Mouse (Mus musculus): Measurements from ENCODE around the gene Pate3. TPM values are rescaled to one million over a fixed set of nuclear protein-coding genes. Genes with fewer than 3 reads are reported as not detected.

Pate3 gene
- 0.52 TPM for polyA plus RNA-seq (2014; fragmentation: Illumina TruSeq; extraction: RNeasy Lipid Tissue Mini Kit (QIAGEN cat#74804); ENCODE audit: low read depth, low replicate concordance)

DNA sequence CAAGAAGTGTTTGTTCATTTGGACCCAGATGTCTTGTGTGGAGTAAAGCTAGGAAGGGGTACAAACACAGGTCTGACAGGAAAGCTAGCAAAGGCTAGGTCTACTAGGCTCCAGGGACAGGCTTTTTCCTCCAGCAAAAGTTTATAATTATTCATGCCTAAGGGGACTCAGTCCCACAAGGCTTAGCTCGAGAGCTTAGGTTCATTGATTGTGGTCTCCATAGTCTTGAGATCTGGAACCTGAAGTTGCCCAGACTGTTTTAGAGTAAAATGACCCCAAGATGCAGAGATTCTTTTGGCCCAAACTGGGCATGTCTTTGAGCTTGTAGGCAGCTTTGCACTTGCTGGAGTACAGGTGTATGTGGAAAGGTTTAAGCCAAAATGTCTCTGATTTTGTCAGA, at the start of gene Pate3:
Gene Pate3 (minus strand): TSS at position 101 of the 400 bp plus-strand sequence.

DNA sequence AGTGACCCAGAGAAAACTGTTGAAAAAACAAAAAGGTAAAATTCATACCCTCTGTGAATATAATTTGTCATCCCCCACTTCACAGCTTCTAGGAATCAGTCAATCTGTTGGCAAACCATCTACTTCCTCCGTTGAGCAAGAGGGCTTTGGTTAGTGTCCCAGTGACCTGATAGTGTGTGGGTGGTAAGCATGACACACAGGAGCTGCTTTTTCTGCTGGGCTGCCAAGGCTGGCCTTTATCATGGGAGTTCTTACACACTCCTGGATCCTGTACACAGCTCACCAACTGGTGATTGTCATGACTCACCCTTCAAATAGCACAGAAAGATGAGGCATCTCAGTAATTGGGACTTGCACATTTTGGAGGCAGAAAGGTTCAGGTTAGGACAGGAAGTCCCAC, 39.0 kb upstream of the Pate3 start, which contains the start of gene Pate1:
Gene Pate1 (minus strand): TSS at position 378 of the 400 bp plus-strand sequence.

DNA sequence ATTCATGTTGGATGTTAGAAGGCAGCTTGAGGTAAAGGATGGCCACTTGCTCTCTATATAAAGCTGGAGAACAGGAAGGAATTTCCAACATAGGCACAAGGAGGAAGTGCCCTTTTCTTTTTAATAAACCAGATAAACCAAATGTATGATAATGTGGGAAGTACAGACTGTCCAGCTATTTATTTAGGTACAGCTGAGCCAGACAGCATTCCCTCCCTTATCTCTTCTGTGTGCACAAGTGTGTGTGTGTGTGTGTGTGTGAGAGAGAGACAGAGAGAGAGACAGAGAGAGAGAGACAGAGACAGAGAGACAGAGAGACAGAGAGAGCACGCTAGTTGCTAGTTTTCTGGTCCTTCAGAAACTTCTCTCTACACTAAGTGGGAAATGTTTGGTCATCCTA, 36.2 kb downstream of the Pate3 start, which contains the start of gene Pate4:
Gene Pate4 (minus strand): TSS at position 101 of the 400 bp plus-strand sequence.

Other genes starting within 250 kb of the Pate3 start
- gene Cdon, start 227.1 kb downstream of the Pate3 start, polyA plus RNA-seq (2014; fragmentation: Illumina TruSeq; extraction: RNeasy Lipid Tissue Mini Kit (QIAGEN cat#74804); ENCODE audit: low read depth, low replicate concordance) = 2.9 TPM
- not detected for gene Gm1113, start 129.9 kb downstream of the Pate3 start, polyA plus RNA-seq (2014; fragmentation: Illumina TruSeq; extraction: RNeasy Lipid Tissue Mini Kit (QIAGEN cat#74804); ENCODE audit: low read depth, low replicate concordance)
- gene Ddx25, start 89.7 kb downstream of the Pate3 start, polyA plus RNA-seq (2014; fragmentation: Illumina TruSeq; extraction: RNeasy Lipid Tissue Mini Kit (QIAGEN cat#74804); ENCODE audit: low read depth, low replicate concordance) = 147 TPM
- 18.3 TPM for gene Pus3, start 89.6 kb downstream of the Pate3 start, polyA plus RNA-seq (2014; fragmentation: Illumina TruSeq; extraction: RNeasy Lipid Tissue Mini Kit (QIAGEN cat#74804); ENCODE audit: low read depth, low replicate concordance)
- 5.9 TPM for gene Pate2, start 77.9 kb downstream of the Pate3 start, polyA plus RNA-seq (2014; fragmentation: Illumina TruSeq; extraction: RNeasy Lipid Tissue Mini Kit (QIAGEN cat#74804); ENCODE audit: low read depth, low replicate concordance)
- 221 TPM for gene Hyls1, start 77.8 kb downstream of the Pate3 start, polyA plus RNA-seq (2014; fragmentation: Illumina TruSeq; extraction: RNeasy Lipid Tissue Mini Kit (QIAGEN cat#74804); ENCODE audit: low read depth, low replicate concordance)
- gene Pate4, start 36.3 kb downstream of the Pate3 start, polyA plus RNA-seq (2014; fragmentation: Illumina TruSeq; extraction: RNeasy Lipid Tissue Mini Kit (QIAGEN cat#74804); ENCODE audit: low read depth, low replicate concordance) = not detected
- 0.63 TPM for gene Pate1, start 39.2 kb upstream of the Pate3 start, polyA plus RNA-seq (2014; fragmentation: Illumina TruSeq; extraction: RNeasy Lipid Tissue Mini Kit (QIAGEN cat#74804); ENCODE audit: low read depth, low replicate concordance)
- not detected for gene Gm17677, start 92.8 kb upstream of the Pate3 start, polyA plus RNA-seq (2014; fragmentation: Illumina TruSeq; extraction: RNeasy Lipid Tissue Mini Kit (QIAGEN cat#74804); ENCODE audit: low read depth, low replicate concordance)
- not detected for gene Gm17727, start 129.9 kb upstream of the Pate3 start, polyA plus RNA-seq (2014; fragmentation: Illumina TruSeq; extraction: RNeasy Lipid Tissue Mini Kit (QIAGEN cat#74804); ENCODE audit: low read depth, low replicate concordance)
- gene Gm27235, start 141.9 kb upstream of the Pate3 start, polyA plus RNA-seq (2014; fragmentation: Illumina TruSeq; extraction: RNeasy Lipid Tissue Mini Kit (QIAGEN cat#74804); ENCODE audit: low read depth, low replicate concordance) = 3.0 TPM
- gene D730048I06Rik, start 141.9 kb upstream of the Pate3 start, polyA plus RNA-seq (2014; fragmentation: Illumina TruSeq; extraction: RNeasy Lipid Tissue Mini Kit (QIAGEN cat#74804); ENCODE audit: low read depth, low replicate concordance) = 1.7 TPM
- not detected for gene 9230110F15Rik, start 195.9 kb upstream of the Pate3 start, polyA plus RNA-seq (2014; fragmentation: Illumina TruSeq; extraction: RNeasy Lipid Tissue Mini Kit (QIAGEN cat#74804); ENCODE audit: low read depth, low replicate concordance)